In the genomic region with DNA sequence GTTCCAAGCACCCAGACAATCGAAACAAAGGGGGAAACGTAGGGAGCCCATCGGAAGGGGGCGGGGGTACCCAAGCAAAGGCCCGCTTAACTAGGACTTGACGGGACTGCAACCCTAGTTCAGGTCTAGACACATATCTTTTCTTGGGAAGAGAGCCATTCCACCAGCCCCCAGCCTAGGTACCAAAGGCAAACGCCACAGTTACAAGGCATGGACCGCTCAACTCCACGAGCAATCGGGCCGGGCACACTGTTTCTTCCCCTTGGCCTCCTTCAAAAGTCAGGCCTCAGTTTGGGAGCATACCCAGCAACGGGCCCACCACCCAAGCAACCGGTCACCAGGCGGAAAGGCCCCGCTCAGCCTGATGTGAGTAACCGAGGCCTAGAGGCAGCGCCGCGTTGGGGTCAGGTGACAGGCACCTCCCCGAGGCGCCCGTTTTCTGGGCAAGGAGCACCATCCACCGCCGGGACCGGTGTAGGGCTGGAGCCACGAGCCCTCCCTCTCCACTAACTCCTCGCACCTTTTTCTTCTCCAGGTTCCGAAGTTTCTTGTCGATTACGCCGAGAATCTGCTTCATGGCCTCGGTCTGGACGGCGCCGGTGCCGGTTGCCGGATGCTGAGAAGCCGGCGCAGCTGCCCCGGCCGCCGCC, we compare ENCODE assay signal across 8 mouse cellular contexts. TPM values are rescaled to one million over a fixed set of nuclear protein-coding genes. Genes with fewer than 3 reads are reported as not detected.
DNase-seq lines count a peak whose midpoint lies in the region; ATAC-seq and TF ChIP-seq lines count a peak whose summit lies in the region.

No protein-coding gene starts in this region.

- TF ChIP-seq CTCF in bone marrow, adult 2 months (IDR thresholded peaks at IDR 0.05; ENCODE audit: control insufficient read depth, insufficient read depth, low read length), result no peak
- no peak for TF ChIP-seq CTCF in liver, postnatal 0 days (IDR thresholded peaks at IDR 0.05; ENCODE audit: low read depth)

- no peaks in the 10 kb centered on the region; the same call in 1 of the 2 replicates for H3K4me1 ChIP-seq in bone marrow, adult 2 months (ENCODE audit: control insufficient read depth, insufficient read depth, low read length)
- H3K4me1 ChIP-seq in heart, embryonic 16.5 days (ENCODE audit: control insufficient read depth, insufficient read depth, low read length), result peaks cover 22% of the 10 kb centered on the region
- H3K4me1 ChIP-seq in liver, postnatal 0 days (ENCODE audit: insufficient read depth), result peaks cover 14% of the 10 kb centered on the region
- peaks cover 15% of the 10 kb centered on the region for H3K4me1 ChIP-seq in neural tube, embryonic 12.5 days

- H3K9me3 ChIP-seq in heart, embryonic 16.5 days (replicated peaks; ENCODE audit: control insufficient read depth, low read length), result no peaks in the 10 kb centered on the region
- H3K9me3 ChIP-seq in liver, postnatal 0 days (ENCODE audit: low read length), result no peaks in the 10 kb centered on the region
- no peaks in the 10 kb centered on the region for H3K9me3 ChIP-seq in neural tube, embryonic 12.5 days

- no peaks in the 10 kb centered on the region for H3K27me3 ChIP-seq in heart, embryonic 16.5 days (ENCODE audit: control insufficient read depth, insufficient read depth, low read length)
- H3K27me3 ChIP-seq in liver, postnatal 0 days (ENCODE audit: insufficient read depth, low read length), result no peaks in the 10 kb centered on the region
- H3K27me3 ChIP-seq in neural tube, embryonic 12.5 days (replicated peaks), result no peaks in the 10 kb centered on the region

- ATAC-seq in erythroid progenitor cell, adult 5-6 weeks (replicated peaks; ENCODE audit: low FRiP score, poor library complexity, severe bottlenecking), result peak; percentile 66
- peak; percentile 24 for ATAC-seq in heart, embryonic 16.5 days (replicated peaks; ENCODE audit: extremely low read depth, insufficient read depth, low FRiP score)
- peak; percentile 31 for ATAC-seq in liver, postnatal 0 days
- peak; percentile 65 for ATAC-seq in neural tube, embryonic 12.5 days (ENCODE audit: low FRiP score, low read depth)

- no peak for TF ChIP-seq EP300 in liver, postnatal 0 days (IDR thresholded peaks at IDR 0.05; ENCODE audit: low read depth)

- peak overlapping the region; percentile 99 for H3K9ac ChIP-seq in heart, embryonic 16.5 days (ENCODE audit: low read length)
- H3K9ac ChIP-seq in liver, postnatal 0 days (replicated peaks), result peak overlapping the region; percentile 99
- peak overlapping the region; percentile 99 for H3K9ac ChIP-seq in neural tube, embryonic 12.5 days

- peaks cover 6% of the 10 kb centered on the region for H3K36me3 ChIP-seq in heart, embryonic 16.5 days (ENCODE audit: control insufficient read depth, insufficient read depth)
- peaks cover 28% of the 10 kb centered on the region for H3K36me3 ChIP-seq in liver, postnatal 0 days (replicated peaks; ENCODE audit: insufficient read depth, low read length)
- peaks cover 16% of the 10 kb centered on the region for H3K36me3 ChIP-seq in neural tube, embryonic 12.5 days

- H3K4me3 ChIP-seq in bone marrow, adult 2 months (replicated peaks; ENCODE audit: control insufficient read depth, low read depth, low read length), result peak overlapping the region; percentile 73
- peak overlapping the region; percentile 99 for H3K4me3 ChIP-seq in heart, embryonic 16.5 days (ENCODE audit: low read length)
- peak overlapping the region; percentile 98 for H3K4me3 ChIP-seq in liver, postnatal 0 days (ENCODE audit: low read depth, low read length)
- H3K4me3 ChIP-seq in neural tube, embryonic 12.5 days, result peak overlapping the region; percentile 91

- DNase-seq in CD4-positive, CD25-positive, alpha-beta regulatory T cell, adult 2 months (ENCODE audit: low read depth, low spot score), result peak; percentile 68
- DNase-seq in kidney, postnatal 36 days, result peak; percentile 66 to 79
- DNase-seq in liver, postnatal 0 days, result peak; percentile 79
- DNase-seq in telencephalon, adult 2 months (ENCODE audit: low read depth, low spot score), result peak; percentile 28

- WGBS in bone marrow, adult 2 months, result under 1% methylated on average over 42 of the region's 42 CpGs
- WGBS in heart, embryonic 16.5 days, result under 1% methylated on average over 42 of the region's 42 CpGs
- WGBS in liver, postnatal 0 days (ENCODE audit: insufficient replicate concordance), result under 1% methylated on average over 42 of the region's 42 CpGs
- WGBS in neural tube, embryonic 12.5 days, result under 1% methylated on average over 42 of the region's 42 CpGs

- peak overlapping the region; percentile 100 for H3K27ac ChIP-seq in bone marrow, adult 2 months (ENCODE audit: control insufficient read depth, insufficient read depth, low read depth, low read length, poor library complexity)
- peak overlapping the region; percentile 100 for H3K27ac ChIP-seq in heart, embryonic 16.5 days (ENCODE audit: low read length)
- H3K27ac ChIP-seq in liver, postnatal 0 days (ENCODE audit: low read depth), result peak overlapping the region; percentile 100
- H3K27ac ChIP-seq in neural tube, embryonic 12.5 days, result peak overlapping the region; percentile 99

- TF ChIP-seq POLR2A in bone marrow, adult 2 months (IDR thresholded peaks at IDR 0.05; ENCODE audit: borderline replicate concordance, control insufficient read depth, low read depth, low read length), result no peak

- H3K4me2 ChIP-seq in heart, embryonic 16.5 days (ENCODE audit: low read depth, low read length), result peak overlapping the region; percentile 72
- peak overlapping the region; percentile 82 for H3K4me2 ChIP-seq in liver, postnatal 0 days (ENCODE audit: low read depth, low read length)
- H3K4me2 ChIP-seq in neural tube, embryonic 12.5 days (replicated peaks), result peak overlapping the region; percentile 63

RNA-seq across cellular contexts. Expression of gene Caprin1, which starts 1.1 kb away (rescaled TPM):
- polyA plus RNA-seq in bone marrow, adult 2 months (2011; ENCODE audit: insufficient read depth, insufficient read length, low replicate concordance, missing spikeins), result 61.4 and 116 TPM in 2 replicates
- total RNA-seq in erythroid progenitor cell, adult 5-6 weeks (2015; ENCODE audit: low replicate concordance), result 142 and 231 TPM in 2 replicates
- total RNA-seq in erythroid progenitor cell, adult 5-6 weeks (2017; ENCODE audit: low replicate concordance), result 206 and 279 TPM in 2 replicates
- polyA plus RNA-seq in heart, embryonic 16.5 days (2015; fragmentation: Nextera tagmentation; extraction: Ambion mirVana), result 202 and 209 TPM in 2 replicates
- 61.9 and 69.2 TPM in 2 replicates for polyA plus RNA-seq in liver, postnatal 0 days (2015; fragmentation: Nextera tagmentation; extraction: Ambion mirVana)
- 512 and 528 TPM in 2 replicates for polyA plus RNA-seq in neural tube, embryonic 12.5 days (2016; fragmentation: Nextera tagmentation; extraction: Ambion mirVana)

RNA-seq across cellular contexts. Expression of gene Nat10, which starts 35.3 kb away (rescaled TPM):
- polyA plus RNA-seq in bone marrow, adult 2 months (2011; ENCODE audit: insufficient read depth, insufficient read length, low replicate concordance, missing spikeins), result 13.2 and 22.8 TPM in 2 replicates
- 5.0 and 20.1 TPM in 2 replicates for total RNA-seq in erythroid progenitor cell, adult 5-6 weeks (2015; ENCODE audit: low replicate concordance)
- 7.1 and 21.6 TPM in 2 replicates for total RNA-seq in erythroid progenitor cell, adult 5-6 weeks (2017; ENCODE audit: low replicate concordance)
- 16.2 and 16.5 TPM in 2 replicates for polyA plus RNA-seq in heart, embryonic 16.5 days (2015; fragmentation: Nextera tagmentation; extraction: Ambion mirVana)
- polyA plus RNA-seq in liver, postnatal 0 days (2015; fragmentation: Nextera tagmentation; extraction: Ambion mirVana), result 5.5 and 5.7 TPM in 2 replicates
- 21.7 and 23.9 TPM in 2 replicates for polyA plus RNA-seq in neural tube, embryonic 12.5 days (2016; fragmentation: Nextera tagmentation; extraction: Ambion mirVana)

Comparison
In these comparisons a context has a peak if more than half of its experiments do, and no peak if none do; other contexts are left out.
1. Peak in every context shown above with its lines: DNase-seq, ATAC-seq, H3K4me3 ChIP-seq and H3K27ac ChIP-seq.
2. DNase-seq: peak in every context shown above with its lines; median percentile 79 in liver, postnatal 0 days; 72 in kidney, postnatal 36 days; 68 in CD4-positive, CD25-positive, alpha-beta regulatory T cell, adult 2 months; 28 in telencephalon, adult 2 months.